Mouse (Mus musculus) G1E (cell line): Measurements from ENCODE around the gene Plekhh2. TPM values are rescaled to one million over a fixed set of nuclear protein-coding genes. Genes with fewer than 3 reads are reported as not detected.

Experiments used
- ATAC-seq: 2 replicates; pipeline ENCODE4 v1.8.0; 2016; ENCODE audit warnings: mild to moderate bottlenecking; ENCODE audit not compliant: insufficient number of reproducible peaks, poor library complexity, low FRiP score, severe bottlenecking; ENCODE audit errors: extremely low read depth
- DNase-seq: peaks from one replicate; pipeline ENCODE4 v3.0.0; 2012; ENCODE audit warnings: low spot score
- H3K27me3 ChIP-seq: 2 replicates; pipeline ENCODE4 v1.6.1; 2012; ENCODE audit warnings: mild to moderate bottlenecking, low read length, inconsistent platforms; ENCODE audit not compliant: insufficient read depth
- H3K36me3 ChIP-seq: replicated peaks from 2 replicates; pipeline ENCODE3; 2012; ENCODE audit warnings: mild to moderate bottlenecking, inconsistent platforms
- H3K4me1 ChIP-seq: 2 replicates; pipeline ENCODE4 v1.6.1; 2012; ENCODE audit warnings: low read depth, low read length, inconsistent platforms, mixed read lengths; ENCODE audit not compliant: insufficient read depth
- H3K4me3 ChIP-seq: 2 replicates; pipeline ENCODE4 v1.5.1; 2012; ENCODE audit warnings: low read depth, mild to moderate bottlenecking, inconsistent platforms, low read length, moderate library complexity, mixed read lengths
- H3K9me3 ChIP-seq: replicated peaks from 2 replicates; pipeline ENCODE4 v1.6.1; 2012; ENCODE audit warnings: inconsistent platforms
- CTCF ChIP-seq: IDR thresholded peaks from 2 replicates; pipeline ENCODE4 v1.5.1; 2012; ENCODE audit warnings: low read depth, low read length, inconsistent platforms, mixed read lengths
- GATA1 ChIP-seq: IDR thresholded peaks from 2 replicates; pipeline ENCODE4 v1.6.1; 2012; ENCODE audit warnings: borderline replicate concordance, low read length, inconsistent platforms, mixed read lengths
- GATA2 ChIP-seq: IDR thresholded peaks from 2 replicates; pipeline ENCODE4 v1.6.1; 2012; ENCODE audit warnings: low read depth, low read length, inconsistent platforms, borderline replicate concordance
- POLR2AphosphoS5 ChIP-seq: IDR thresholded peaks from 2 replicates; pipeline ENCODE4 v1.6.1; 2012; ENCODE audit warnings: low read depth, low read length, inconsistent platforms; ENCODE audit not compliant: insufficient replicate concordance
- TAL1 ChIP-seq: conservative IDR thresholded peaks from 2 replicates; pipeline ENCODE4 v1.6.1; 2012; ENCODE audit warnings: low read depth, low read length, inconsistent platforms, mixed read lengths
- polyA plus RNA-seq: library from polyadenylated mRNA; stranded (reverse); fragments of >175 nt; gene quantifications from 2 replicates; pipeline ENCODE4 v1.2.3, GENCODE M21; 2012
- total RNA-seq, 2 experiments: library from RNA; stranded (forward) in 1 of 2; stranded (reverse) in 1 of 2; fragments of 200-1000 nt in 1 of 2; fragments of >200 nt in 1 of 2; fragmentation: Nextera tagmentation in 1 of 2; gene quantifications; 2 replicates each; pipeline ENCODE4 v1.2.3; 2014 to 2017

The Plekhh2 gene
- total and polyA plus RNA-seq, 3 experiments: 0.01 to 0.49 TPM; not detected in 1

- H3K36me3 ChIP-seq: no peaks in the 10 kb centered on the region
Measured at GRCm38 (mm10) chr17:84596501-84596900, 84.8 kb downstream of the Plekhh2 start.

GRCm38 (mm10) chr17:84597859-84598258 lies 86.2 kb downstream of the Plekhh2 start:
- Histone ChIP-seq H3K4me3 (no peak overlapping the region), H3K4me1 (no peaks in the 10 kb centered on the region), H3K27me3 (peaks cover 3% of the 10 kb centered on the region), H3K9me3 (no peaks in the 10 kb centered on the region), H3K36me3 (no peaks in the 10 kb centered on the region)
- no peak for TF ChIP-seq CTCF
- no peak for ATAC-seq
- DNase-seq: no peak

More at GRCm38 (mm10) chr17:84596501-84596900, 84.8 kb downstream of the Plekhh2 start:
- Histone ChIP-seq H3K9me3 (no peaks in the 10 kb centered on the region), H3K27me3 (peaks cover 8% of the 10 kb centered on the region), H3K4me1 (no peaks in the 10 kb centered on the region), H3K4me3 (no peak overlapping the region)
- ATAC-seq: no peak
- no peak for TF ChIP-seq GATA2
- TF ChIP-seq GATA1: no peak
- TF ChIP-seq CTCF: no peak
- no peak for TF ChIP-seq POLR2AphosphoS5
- no peak for TF ChIP-seq TAL1
- no peak for DNase-seq

- H3K36me3 ChIP-seq: no peaks in the 10 kb centered on the region
- no peak overlapping the region for H3K4me3 ChIP-seq
- H3K27me3 ChIP-seq: peaks cover 3% of the 10 kb centered on the region
- ATAC-seq (no peak), DNase-seq (no peak)
- no peaks in the 10 kb centered on the region for H3K9me3 ChIP-seq
- no peaks in the 10 kb centered on the region for H3K4me1 ChIP-seq
- TF ChIP-seq CTCF (no peak), TAL1 (no peak), GATA1 (no peak), POLR2AphosphoS5 (no peak), GATA2 (no peak)
Measured at GRCm38 (mm10) chr17:84598928-84599327, 87.2 kb downstream of the Plekhh2 start.

GRCm38 (mm10) chr17:84600051-84600983 lies 88.6 kb downstream of the Plekhh2 start:
- H3K36me3 ChIP-seq: no peaks in the 10 kb centered on the region
- H3K4me1 ChIP-seq: no peaks in the 10 kb centered on the region
- no peak for ATAC-seq

DNA sequence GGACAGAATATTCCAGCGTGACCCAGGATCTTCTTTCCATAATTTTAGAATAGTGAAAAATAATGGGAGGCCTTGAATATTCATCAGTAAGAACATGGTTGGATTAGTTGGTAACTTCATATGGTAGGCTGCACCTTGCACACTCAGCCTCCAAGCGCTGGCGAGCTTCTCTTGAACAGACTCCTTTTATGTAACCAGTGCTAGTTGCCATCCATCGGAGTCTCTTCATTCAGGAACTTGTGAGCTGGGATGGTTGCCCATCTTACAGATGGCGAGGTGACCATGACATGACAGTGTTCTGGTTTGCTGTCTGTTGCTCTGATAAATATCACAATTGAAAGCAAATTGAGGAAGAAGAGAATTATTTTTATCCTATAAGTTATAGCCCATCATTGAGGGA lies 90.1 kb downstream of the Plekhh2 start:
- Histone ChIP-seq H3K4me1 (no peaks in the 10 kb centered on the region), H3K36me3 (no peaks in the 10 kb centered on the region), H3K27me3 (no peaks in the 10 kb centered on the region), H3K9me3 (no peaks in the 10 kb centered on the region), H3K4me3 (no peak overlapping the region)
- TF ChIP-seq CTCF (no peak), GATA2 (no peak), POLR2AphosphoS5 (no peak), TAL1 (no peak), GATA1 (no peak)
- ATAC-seq: no peak
- DNase-seq: no peak

More at GRCm38 (mm10) chr17:84600051-84600983, 88.6 kb downstream of the Plekhh2 start:
- Histone ChIP-seq H3K4me3 (no peak overlapping the region), H3K27me3 (peaks cover under 1% of the 10 kb centered on the region), H3K9me3 (no peaks in the 10 kb centered on the region)
- TF ChIP-seq POLR2AphosphoS5: no peak
- TF ChIP-seq TAL1: no peak
- no peak for TF ChIP-seq GATA2
- no peak for TF ChIP-seq CTCF
- TF ChIP-seq GATA1: no peak
- no peak for DNase-seq

- no peak overlapping the region for H3K4me3 ChIP-seq
- ATAC-seq (no peak), DNase-seq (no peak)
- H3K27me3 ChIP-seq: peaks cover 2% of the 10 kb centered on the region; the same call in 1 of the 2 replicates
- H3K36me3 ChIP-seq: no peaks in the 10 kb centered on the region
- TF ChIP-seq GATA1 (no peak), GATA2 (no peak), CTCF (no peak), TAL1 (no peak), POLR2AphosphoS5 (no peak)
- no peaks in the 10 kb centered on the region for H3K9me3 ChIP-seq
- H3K4me1 ChIP-seq: no peaks in the 10 kb centered on the region
Measured at GRCm38 (mm10) chr17:84603202-84603627, 91.5 kb downstream of the Plekhh2 start.
